Mouse (Mus musculus) lung, embryonic 15.5 days (tissue): ENCODE data around the gene Prl5a1. TPM values are rescaled to one million over a fixed set of nuclear protein-coding genes. Genes with fewer than 3 reads are reported as not detected.

ENCODE experiments used
- ATAC-seq: fragments of 200-750 bp; cut with Nextera tagmentation; 2 replicates; pipeline ENCODE4 v1.8.0; 2017; ENCODE audit warnings: moderate number of reproducible peaks, borderline replicate concordance; ENCODE audit not compliant: low FRiP score, low TSS enrichment; ENCODE audit errors: extremely low read depth
- H3K27ac ChIP-seq: fragments of 300-500 bp; sonication (generic); 2 replicates; pipeline ENCODE4 v1.5.1; 2015; ENCODE audit warnings: moderate library complexity, mild to moderate bottlenecking, inconsistent platforms
- H3K27me3 ChIP-seq: fragments of 300-500 bp; sonication (generic); 2 replicates; pipeline ENCODE4 v1.6.1; 2015; ENCODE audit warnings: inconsistent platforms
- H3K36me3 ChIP-seq: fragments of 300-500 bp; sonication (generic); 2 replicates; pipeline ENCODE4 v1.6.1; 2015; ENCODE audit warnings: inconsistent platforms
- H3K4me1 ChIP-seq: fragments of 300-500 bp; sonication (generic); 2 replicates; pipeline ENCODE4 v1.6.1; 2015; ENCODE audit warnings: inconsistent platforms
- H3K4me2 ChIP-seq: fragments of 300-500 bp; sonication (generic); 2 replicates; pipeline ENCODE4 v1.6.1; 2015; ENCODE audit warnings: inconsistent platforms, mild to moderate bottlenecking, moderate library complexity
- H3K4me3 ChIP-seq: fragments of 300-500 bp; sonication (generic); 2 replicates; pipeline ENCODE4 v1.5.1; 2015; ENCODE audit warnings: mild to moderate bottlenecking, inconsistent platforms
- H3K9ac ChIP-seq: fragments of 300-500 bp; sonication (generic); 2 replicates; pipeline ENCODE4 v1.6.1; 2015; ENCODE audit warnings: inconsistent platforms
- H3K9me3 ChIP-seq: fragments of 300-500 bp; sonication (generic); 2 replicates; pipeline ENCODE4 v1.6.1; 2016; ENCODE audit warnings: inconsistent platforms
- WGBS: fragments of 180-500 bp; shearing (Covaris S2); methylation state at CpG from one replicate; pipeline ENCODE4 v1.1.7; 2015; 5-methylcytosine and 5-hydroxymethylcytosine counted together
- polyA plus RNA-seq: library from polyadenylated mRNA; unstranded; fragments of >200 nt; fragmentation: Nextera tagmentation; extraction: Ambion mirVana; gene quantifications from 2 replicates; pipeline ENCODE4 v1.2.1, GENCODE M21; 2015

Gene Prl5a1
- polyA plus RNA-seq: not detected in 2 replicates

- Histone ChIP-seq H3K9me3 (no peaks in the 10 kb centered on the region), H3K9ac (no peak within 1 kb of the TSS), H3K4me1 (no peaks in the 10 kb centered on the region), H3K36me3 (no peaks in the 10 kb centered on the region), H3K27ac (no peak within 1 kb of the TSS), H3K4me2 (no peak within 1 kb of the TSS), H3K4me3 (no peak within 1 kb of the TSS), H3K27me3 (no peaks in the 10 kb centered on the region)
- ATAC-seq: no peak
- 75% methylated on average over 6 of the region's 6 CpGs for WGBS
These were observed at the start of gene Prl5a1 for GRCm38 (mm10) chr13:28142184-28142583. TSS of gene Prl5a1 (plus strand) at chr13:28142484.

- no peak for ATAC-seq
- Histone ChIP-seq H3K27ac (no peak overlapping the region), H3K9ac (no peak overlapping the region), H3K4me1 (no peaks in the 10 kb centered on the region), H3K27me3 (no peaks in the 10 kb centered on the region), H3K36me3 (no peaks in the 10 kb centered on the region), H3K9me3 (no peaks in the 10 kb centered on the region), H3K4me2 (no peak overlapping the region), H3K4me3 (no peak overlapping the region)
These were observed 46.1 kb upstream of the Prl5a1 start for GRCm38 (mm10) chr13:28096161-28096560.

- Histone ChIP-seq H3K4me1 (no peaks in the 10 kb centered on the region), H3K4me2 (no peak overlapping the region), H3K36me3 (no peaks in the 10 kb centered on the region), H3K27ac (no peak overlapping the region), H3K9ac (no peak overlapping the region), H3K9me3 (no peaks in the 10 kb centered on the region), H3K27me3 (no peaks in the 10 kb centered on the region), H3K4me3 (no peak overlapping the region)
- 86% methylated on average over 3 of the region's 3 CpGs for WGBS
- no peak for ATAC-seq
These were observed 33.7 kb upstream of the Prl5a1 start for GRCm38 (mm10) chr13:28108536-28108935.

- no peaks in the 10 kb centered on the region for H3K36me3 ChIP-seq
- no peaks in the 10 kb centered on the region for H3K27me3 ChIP-seq
- no peak overlapping the region for H3K27ac ChIP-seq
- no peak overlapping the region for H3K9ac ChIP-seq
- H3K9me3 ChIP-seq: no peaks in the 10 kb centered on the region
- no peak overlapping the region for H3K4me2 ChIP-seq
- no peak overlapping the region for H3K4me3 ChIP-seq
- no peak for ATAC-seq
- WGBS: 76% methylated on average over 2 of the region's 2 CpGs
- no peaks in the 10 kb centered on the region for H3K4me1 ChIP-seq
These were observed 9.5 kb upstream of the Prl5a1 start for GRCm38 (mm10) chr13:28132781-28133180.

GRCm38 (mm10) chr13:28135790-28136189 lies 6.5 kb upstream of the Prl5a1 start:
- Histone ChIP-seq H3K27me3 (no peaks in the 10 kb centered on the region), H3K9ac (no peak overlapping the region), H3K4me2 (no peak overlapping the region), H3K36me3 (no peaks in the 10 kb centered on the region), H3K4me1 (no peaks in the 10 kb centered on the region), H3K4me3 (no peak overlapping the region), H3K9me3 (no peaks in the 10 kb centered on the region), H3K27ac (no peak overlapping the region)
- no peak for ATAC-seq

Other genes starting within 250 kb of the Prl5a1 start
- gene Prl4a1, start 126.3 kb upstream of the Prl5a1 start, polyA plus RNA-seq: not detected in 2 replicates
- 6.5 TPM in 2 replicates for gene Gm11361, start 115.0 kb downstream of the Prl5a1 start, polyA plus RNA-seq